Mouse (Mus musculus) embryonic facial prominence, embryonic 15.5 days (tissue): ENCODE measurements around the gene Gstp1. TPM values are rescaled to one million over a fixed set of nuclear protein-coding genes. Genes with fewer than 3 reads are reported as not detected.
A peak's percentile ranks its signal among the peaks of the same experiment; 100 is the strongest.
"Not testable (repeated sequence)": the region's sequence is repeated elsewhere in the genome, so short reads cannot be mapped to it uniquely, and the experiment has no call there.

Experiments
- ATAC-seq: fragments of 200-750 bp; cut with Nextera tagmentation; 2 replicates; pipeline ENCODE4 v1.8.0; 2017; ENCODE audit warnings: low read depth, moderate TSS enrichment; ENCODE audit not compliant: insufficient number of reproducible peaks, low FRiP score, low TSS enrichment
- H3K27ac ChIP-seq: fragments of 300-500 bp; sonication (generic); replicated peaks from 2 replicates; pipeline ENCODE4 v1.5.1; 2015; ENCODE audit warnings: mild to moderate bottlenecking, inconsistent platforms
- H3K27me3 ChIP-seq: fragments of 300-500 bp; sonication (generic); 2 replicates; pipeline ENCODE4 v1.6.1; 2015; ENCODE audit warnings: inconsistent platforms
- H3K36me3 ChIP-seq: fragments of 300-500 bp; sonication (generic); 2 replicates; pipeline ENCODE4 v1.6.1; 2015; ENCODE audit warnings: mild to moderate bottlenecking, inconsistent platforms
- H3K4me1 ChIP-seq: fragments of 300-500 bp; sonication (generic); 2 replicates; pipeline ENCODE4 v1.6.1; 2015; ENCODE audit warnings: inconsistent platforms
- H3K4me2 ChIP-seq: fragments of 300-500 bp; sonication (generic); replicated peaks from 2 replicates; pipeline ENCODE4 v1.6.1; 2015; ENCODE audit warnings: mild to moderate bottlenecking, inconsistent platforms
- H3K4me3 ChIP-seq: fragments of 300-500 bp; sonication (generic); replicated peaks from 2 replicates; pipeline ENCODE4 v1.5.1; 2015; ENCODE audit warnings: mild to moderate bottlenecking, inconsistent platforms
- H3K9ac ChIP-seq: fragments of 300-500 bp; sonication (generic); 2 replicates; pipeline ENCODE4 v1.6.1; 2015; ENCODE audit warnings: inconsistent platforms
- H3K9me3 ChIP-seq: fragments of 300-500 bp; sonication (generic); replicated peaks from 2 replicates; pipeline ENCODE4 v1.6.1; 2016; ENCODE audit warnings: inconsistent platforms
- WGBS: fragments of 180-500 bp; shearing (Covaris S2); methylation state at CpG from one replicate; pipeline ENCODE4 v1.1.7; 2015; 5-methylcytosine and 5-hydroxymethylcytosine counted together
- polyA plus RNA-seq: library from polyadenylated mRNA; unstranded; fragments of >200 nt; fragmentation: Nextera tagmentation; extraction: Ambion mirVana; gene quantifications from 2 replicates; pipeline ENCODE4 v1.2.1, GENCODE M21; 2015

Gene Gstp1
- polyA plus RNA-seq, 1 experiment from 2014 or later: 558 TPM

DNA sequence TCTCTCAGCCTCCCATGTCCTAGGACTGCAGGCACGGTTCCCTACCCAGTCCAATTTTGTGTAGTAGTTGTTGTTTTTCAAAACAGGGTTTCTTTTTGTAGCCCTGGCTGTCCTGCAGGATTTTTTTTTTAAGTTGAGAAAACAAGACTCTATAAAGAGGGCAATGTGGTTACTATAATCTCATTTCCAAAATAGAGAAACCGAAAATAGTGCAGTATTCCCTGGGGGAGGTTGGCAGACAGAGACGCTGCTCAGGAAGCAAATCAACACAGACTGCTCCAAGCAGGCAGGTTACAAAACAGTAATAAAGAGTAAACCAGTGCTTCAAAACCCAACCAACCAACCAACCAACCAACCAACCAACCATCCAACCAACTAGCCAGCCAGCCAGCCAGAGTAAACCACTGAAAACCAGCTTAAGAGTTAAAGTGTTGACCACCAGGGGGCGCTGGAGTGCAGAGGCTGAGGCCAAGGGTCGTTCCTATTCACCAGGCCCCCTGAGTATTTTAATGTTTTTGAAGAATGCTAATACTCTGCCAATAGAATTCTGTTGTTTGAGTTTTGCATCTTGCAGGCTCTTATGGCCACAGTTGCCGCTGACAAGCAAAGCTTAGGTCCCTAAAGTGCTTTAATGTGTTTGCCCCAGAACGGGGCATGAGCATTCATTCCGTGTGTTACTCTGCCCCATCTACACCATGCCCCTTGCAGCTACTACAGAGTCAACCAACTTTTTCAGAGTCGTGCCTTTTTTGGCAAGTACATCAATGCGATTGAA lies 14.1 kb upstream of the Gstp1 start:
- Histone ChIP-seq H3K4me1 (peaks cover 16% of the 10 kb centered on the region), H3K27me3 (no peaks in the 10 kb centered on the region), H3K9me3 (no peaks in the 10 kb centered on the region), H3K4me3 (no peak overlapping the region), H3K4me2 (no peak overlapping the region), H3K36me3 (no peaks in the 10 kb centered on the region), H3K27ac (no peak overlapping the region), H3K9ac (no peak overlapping the region)
- no peak for ATAC-seq
- WGBS: 44% methylated on average over 10 of the region's 10 CpGs

DNA sequence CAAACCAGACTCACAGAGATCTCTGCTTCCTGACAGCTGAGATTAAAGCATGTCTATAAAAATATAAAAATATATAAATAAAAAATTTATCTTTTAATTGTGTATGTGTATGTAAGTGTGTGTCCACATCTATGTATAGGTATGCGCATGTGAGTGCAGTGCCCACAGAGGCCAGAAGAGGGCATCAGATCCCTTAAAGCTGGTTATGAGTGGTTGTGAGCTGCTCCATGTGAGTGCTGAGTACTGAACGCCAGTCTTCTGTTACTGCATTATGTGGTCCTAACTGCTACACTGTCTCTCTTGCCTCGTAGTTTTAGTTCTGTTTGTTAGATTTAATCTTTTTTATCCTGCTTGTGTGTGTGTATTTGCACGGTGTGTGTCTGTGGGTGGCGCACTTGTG lies 13.2 kb upstream of the Gstp1 start:
- Histone ChIP-seq H3K4me2 (no peak overlapping the region), H3K4me1 (peaks cover 16% of the 10 kb centered on the region), H3K9ac (no peak overlapping the region), H3K9me3 (no peaks in the 10 kb centered on the region), H3K4me3 (no peak overlapping the region), H3K27ac (no peak overlapping the region), H3K27me3 (no peaks in the 10 kb centered on the region), H3K36me3 (no peaks in the 10 kb centered on the region)
- no peak for ATAC-seq
- 89% methylated on average over 5 of the region's 5 CpGs for WGBS

DNA sequence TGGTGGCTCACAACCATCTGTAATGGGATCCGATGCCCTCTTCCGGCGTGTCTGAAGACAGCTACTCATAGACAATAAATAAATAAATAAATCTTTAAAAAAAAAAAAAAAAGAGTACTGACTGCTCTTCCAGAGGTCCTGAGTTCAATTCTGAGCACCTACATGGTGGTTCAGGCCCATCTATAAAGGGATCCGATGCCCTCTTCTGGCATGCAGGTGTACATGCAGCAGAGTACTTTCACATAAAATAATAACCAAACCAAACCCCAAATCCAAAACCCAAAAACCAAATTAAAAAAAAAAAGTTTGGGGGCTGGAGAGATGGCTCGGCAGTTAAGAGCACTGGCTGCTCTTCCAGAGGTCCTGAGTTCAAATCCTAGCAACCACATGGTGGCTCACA lies 11.3 kb upstream of the Gstp1 start:
- H3K9ac ChIP-seq, H3K9me3 ChIP-seq, ATAC-seq, H3K27ac ChIP-seq, H3K36me3 ChIP-seq, H3K4me3 ChIP-seq, H3K4me2 ChIP-seq, H3K27me3 ChIP-seq: not testable (repeated sequence)
- 77% methylated on average over 5 of the region's 5 CpGs for WGBS
- H3K4me1 ChIP-seq: peaks cover 11% of the 10 kb centered on the region

DNA sequence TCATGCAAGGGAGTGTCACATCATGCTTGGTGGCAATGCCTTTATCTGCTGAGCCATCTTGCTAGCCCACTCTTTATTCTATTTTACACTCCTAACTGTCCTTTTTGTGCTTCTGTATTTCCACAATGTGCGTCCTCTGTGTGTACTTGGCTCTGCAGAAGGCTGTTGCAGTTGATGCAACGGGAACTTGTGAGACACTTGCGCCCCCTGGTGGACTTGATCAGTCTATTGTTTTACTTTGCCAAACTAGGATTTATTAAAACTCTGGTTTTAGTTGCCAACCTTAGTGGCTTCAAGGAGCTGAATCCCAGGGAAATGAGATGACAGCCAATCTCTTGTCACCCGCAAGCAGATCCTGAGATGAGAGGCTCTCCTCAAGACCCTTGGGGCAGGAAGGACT lies 10.1 kb upstream of the Gstp1 start:
- Histone ChIP-seq H3K27me3 (no peaks in the 10 kb centered on the region), H3K9me3 (no peaks in the 10 kb centered on the region), H3K36me3 (no peaks in the 10 kb centered on the region), H3K4me2 (no peak overlapping the region), H3K9ac (no peak overlapping the region), H3K4me1 (peaks cover 11% of the 10 kb centered on the region), H3K4me3 (no peak overlapping the region), H3K27ac (no peak overlapping the region)
- WGBS: 17% methylated on average over 4 of the region's 4 CpGs
- ATAC-seq: no peak

DNA sequence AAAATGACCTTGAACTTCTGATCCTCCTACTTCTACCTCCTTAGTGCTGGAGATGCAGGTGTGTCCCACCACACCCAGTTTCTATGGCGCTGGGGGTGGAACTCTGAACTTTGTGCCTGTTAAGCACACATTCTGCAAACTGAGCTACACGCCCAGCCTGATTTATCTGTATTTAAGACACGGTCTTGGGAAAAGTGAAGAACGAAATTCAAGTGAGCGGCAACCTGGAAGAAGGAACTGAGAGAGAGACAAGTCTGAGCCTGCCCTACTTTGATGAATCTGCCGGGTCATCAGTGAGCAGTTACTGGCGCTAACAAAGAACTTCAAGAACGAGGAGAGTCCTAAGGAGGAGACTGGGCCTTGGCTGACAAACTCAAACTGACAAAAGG lies 9.1 kb upstream of the Gstp1 start:
- Histone ChIP-seq H3K4me3 (no peak overlapping the region), H3K4me1 (peaks cover 11% of the 10 kb centered on the region), H3K36me3 (no peaks in the 10 kb centered on the region), H3K4me2 (no peak overlapping the region), H3K27ac (peak overlapping the region; percentile 55; the same call in 1 of the 2 replicates), H3K9ac (no peak overlapping the region), H3K9me3 (no peaks in the 10 kb centered on the region), H3K27me3 (no peaks in the 10 kb centered on the region)
- WGBS: 64% methylated on average over 8 of the region's 8 CpGs
- ATAC-seq: no peak

DNA sequence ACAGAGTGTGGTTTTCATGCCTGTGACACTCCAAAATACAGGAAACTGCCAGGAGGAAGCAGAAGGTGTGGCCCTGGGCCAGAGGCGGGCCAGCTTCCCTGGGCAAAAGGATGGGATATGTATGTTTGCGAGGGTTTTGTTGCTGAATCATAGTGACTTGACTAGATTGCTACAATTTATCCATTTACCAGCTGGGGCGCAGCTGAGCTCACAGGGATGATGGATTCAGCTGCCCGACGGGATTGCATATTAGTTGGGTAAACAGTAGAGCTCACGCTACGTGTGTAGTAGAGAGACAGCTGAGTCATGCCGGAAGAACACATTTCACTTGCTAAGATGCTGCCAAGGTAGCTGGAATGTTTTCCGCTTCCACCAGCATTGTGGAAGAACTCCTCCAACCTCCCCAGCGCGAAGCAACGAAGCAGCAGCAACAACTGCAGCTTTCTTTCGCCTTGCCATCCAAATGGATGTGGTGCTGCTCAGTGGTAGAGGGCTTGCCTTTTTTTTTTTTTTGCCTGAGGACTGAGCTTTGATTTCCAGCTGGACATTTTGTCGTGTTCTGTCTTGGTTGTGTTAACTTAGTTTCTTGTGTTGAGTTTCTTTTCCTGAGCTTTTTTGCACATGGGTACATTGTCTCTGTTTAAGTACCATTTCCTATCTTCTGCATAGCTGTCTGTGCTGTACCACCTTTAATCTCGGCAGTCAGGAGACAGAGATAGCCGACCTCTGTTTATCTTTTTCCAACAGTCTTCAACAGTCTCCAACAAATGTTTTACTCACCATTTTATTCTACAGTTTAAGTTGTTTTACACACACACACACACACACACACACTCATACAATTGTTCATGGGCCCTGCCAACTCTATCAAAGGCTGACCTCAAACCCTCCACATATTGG lies 8.4 kb upstream of the Gstp1 start, which contains the start of gene Gstp2:
Gstp2 (minus strand) TSS at position 58 of the 900 bp plus-strand sequence.
- ATAC-seq: peak; percentile 55
- Histone ChIP-seq H3K27me3 (no peaks in the 10 kb centered on the region), H3K4me3 (no peak within 1 kb of the TSS), H3K9ac (no peak within 1 kb of the TSS), H3K4me1 (peaks cover 11% of the 10 kb centered on the region), H3K9me3 (no peaks in the 10 kb centered on the region), H3K36me3 (no peaks in the 10 kb centered on the region), H3K4me2 (peak within 1 kb of the TSS; percentile 35), H3K27ac (peak within 1 kb of the TSS; percentile 55)
- 40% methylated on average over 16 of the region's 16 CpGs for WGBS

DNA sequence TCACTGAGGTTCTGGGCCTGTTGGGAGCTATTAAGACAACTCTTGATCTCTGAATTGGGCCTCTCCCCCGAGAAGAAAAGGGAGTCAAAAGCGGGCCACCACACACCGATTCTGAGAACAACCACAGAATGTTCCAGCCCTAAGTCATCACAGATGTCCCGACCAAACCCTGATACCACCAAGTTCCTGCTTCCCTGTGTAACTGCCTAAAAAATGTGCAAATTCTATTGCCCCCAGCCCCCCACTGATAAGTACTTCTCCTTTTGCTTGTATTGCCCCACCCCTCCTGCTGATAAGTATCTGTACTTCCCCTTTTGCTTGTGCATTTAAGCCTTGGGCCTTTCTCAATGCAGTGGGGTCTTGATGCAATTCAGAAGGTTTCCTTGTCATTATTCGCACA lies 6.3 kb upstream of the Gstp1 start:
- not testable (repeated sequence) for H3K9ac ChIP-seq, H3K27me3 ChIP-seq, H3K4me3 ChIP-seq, ATAC-seq, H3K36me3 ChIP-seq, H3K27ac ChIP-seq, H3K9me3 ChIP-seq, H3K4me2 ChIP-seq
- 66% methylated on average over 5 of the region's 5 CpGs for WGBS
- H3K4me1 ChIP-seq: peaks cover 11% of the 10 kb centered on the region

DNA sequence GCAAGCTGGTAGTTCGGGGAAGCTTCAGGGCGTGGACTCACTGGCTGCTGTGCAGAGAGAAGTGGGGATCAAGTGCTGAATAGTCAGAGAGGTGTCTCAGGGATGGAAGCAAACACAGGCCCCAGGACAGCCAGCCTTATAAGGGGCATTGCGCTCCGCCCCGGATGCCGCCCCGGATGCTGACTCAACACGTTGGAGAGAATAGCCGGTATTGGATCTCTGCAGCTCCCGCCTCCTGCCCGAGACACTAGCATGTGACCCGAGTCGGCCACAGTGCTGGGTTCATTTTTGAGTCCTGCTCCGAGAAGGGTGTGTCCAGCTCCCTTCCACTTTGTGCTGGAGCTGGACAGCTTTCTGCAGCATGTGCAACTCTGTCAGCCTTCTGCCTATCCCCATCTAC lies 4.3 kb upstream of the Gstp1 start:
- Histone ChIP-seq H3K36me3 (no peaks in the 10 kb centered on the region), H3K4me1 (peaks cover 17% of the 10 kb centered on the region), H3K4me3 (no peak overlapping the region), H3K9me3 (no peaks in the 10 kb centered on the region), H3K4me2 (no peak overlapping the region), H3K9ac (no peak overlapping the region), H3K27me3 (no peaks in the 10 kb centered on the region), H3K27ac (no peak overlapping the region)
- no peak for ATAC-seq
- 66% methylated on average over 14 of the region's 14 CpGs for WGBS

DNA sequence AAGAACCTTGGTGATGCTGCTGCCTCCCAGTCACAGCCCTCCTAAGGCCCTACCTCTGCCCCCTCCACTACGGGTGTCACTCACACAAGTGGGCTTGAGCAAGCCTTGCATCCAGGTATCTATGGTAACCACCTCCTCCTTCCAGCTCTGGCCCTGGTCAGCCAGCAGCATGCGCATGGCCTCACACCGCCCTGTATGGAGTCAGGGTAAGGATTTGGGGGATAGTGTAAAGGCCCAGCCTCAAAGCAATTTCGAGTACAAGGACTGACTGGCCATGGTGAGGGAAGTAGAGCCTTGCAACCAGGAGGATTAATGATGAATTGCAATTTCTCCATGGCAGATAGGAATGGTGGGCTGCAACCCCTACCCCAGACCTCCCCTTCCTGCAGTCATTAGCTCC lies 3.7 kb upstream of the Gstp1 start:
- H3K36me3 ChIP-seq, H3K9me3 ChIP-seq, ATAC-seq, H3K27ac ChIP-seq, H3K4me3 ChIP-seq, H3K9ac ChIP-seq, H3K4me2 ChIP-seq, H3K27me3 ChIP-seq: not testable (repeated sequence)
- 89% methylated on average over 3 of the region's 4 CpGs for WGBS
- H3K4me1 ChIP-seq: peaks cover 18% of the 10 kb centered on the region

DNA sequence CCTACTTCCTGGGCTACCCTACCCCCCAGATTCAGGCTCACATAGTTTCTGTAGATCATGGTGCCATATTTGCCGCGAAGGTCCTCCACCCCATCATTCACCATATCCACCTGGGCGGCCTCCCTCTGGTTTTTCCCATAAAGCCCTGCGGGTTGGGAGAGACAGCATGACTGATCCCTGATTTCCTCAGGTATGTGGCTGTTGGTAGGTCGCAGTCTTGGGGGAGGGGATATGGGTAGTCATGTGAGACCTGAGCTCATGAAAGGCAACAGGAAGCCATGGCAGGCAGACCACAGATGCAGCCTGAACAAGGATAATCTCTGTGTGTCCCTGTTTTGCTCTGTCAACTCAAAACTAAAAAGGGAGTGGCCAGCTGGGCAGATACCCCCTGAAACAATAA lies 3.2 kb upstream of the Gstp1 start:
- ATAC-seq: not testable (repeated sequence)

DNA sequence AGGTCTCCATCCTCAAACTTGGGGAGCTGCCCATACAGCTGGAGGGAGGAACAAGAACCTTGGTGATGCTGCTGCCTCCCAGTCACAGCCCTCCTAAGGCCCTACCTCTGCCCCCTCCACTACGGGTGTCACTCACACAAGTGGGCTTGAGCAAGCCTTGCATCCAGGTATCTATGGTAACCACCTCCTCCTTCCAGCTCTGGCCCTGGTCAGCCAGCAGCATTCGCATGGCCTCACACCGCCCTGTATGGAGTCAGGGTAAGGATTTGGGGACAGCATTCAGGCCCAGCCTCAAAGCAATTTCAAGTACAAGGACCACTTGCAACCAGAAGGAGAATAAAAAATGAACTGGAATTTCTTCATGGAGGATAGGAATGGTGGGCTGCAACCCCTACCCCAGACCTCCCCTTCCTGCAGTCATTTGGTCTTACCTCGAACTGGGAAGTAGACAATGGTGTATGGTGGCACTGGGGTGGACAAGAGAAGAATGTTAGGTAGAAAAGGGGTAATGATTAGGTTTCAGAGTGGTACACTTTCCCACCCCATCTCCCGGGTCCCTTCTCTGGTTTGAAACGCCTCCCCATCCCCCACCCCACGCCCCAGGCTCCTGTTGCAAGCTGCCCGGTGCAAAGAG lies 514 bp downstream of the Gstp1 start:
- WGBS: 22% methylated on average over 7 of the region's 8 CpGs
- Histone ChIP-seq H3K27ac (peak overlapping the region; percentile 83), H3K4me3 (peak overlapping the region; percentile 70), H3K4me2 (peak overlapping the region; percentile 73), H3K9ac (peak overlapping the region; percentile 76), H3K4me1 (peaks cover 15% of the 10 kb centered on the region)
- ATAC-seq, H3K27me3 ChIP-seq, H3K9me3 ChIP-seq, H3K36me3 ChIP-seq: not testable (repeated sequence)

More for the DNA sequence above, 3.2 kb upstream of the Gstp1 start:
- H3K4me1 ChIP-seq: peaks cover 18% of the 10 kb centered on the region
- H3K36me3 ChIP-seq, H3K4me2 ChIP-seq, H3K9ac ChIP-seq, H3K27me3 ChIP-seq, H3K27ac ChIP-seq, H3K4me3 ChIP-seq, H3K9me3 ChIP-seq: not testable (repeated sequence)
- 79% methylated on average over 5 of the region's 5 CpGs for WGBS
